Mouse (Mus musculus) kidney, postnatal 0 days (tissue): ENCODE results near the gene Tas2r143. TPM values are rescaled to one million over a fixed set of nuclear protein-coding genes. Genes with fewer than 3 reads are reported as not detected.

Experiments
- ATAC-seq: fragments of 200-750 bp; cut with Nextera tagmentation; replicated peaks from 2 replicates; pipeline ENCODE4 v1.8.0; 2017; ENCODE audit warnings: low read depth, moderate number of reproducible peaks, moderate TSS enrichment, moderate library complexity; ENCODE audit not compliant: low FRiP score
- DNase-seq: peaks from one replicate; pipeline ENCODE4 v3.0.0-alpha.2; 2016; ENCODE audit warnings: low spot score
- H3K27ac ChIP-seq: fragments of 300-500 bp; sonication (generic); 2 replicates; pipeline ENCODE4 v1.5.1; 2014; ENCODE audit warnings: mild to moderate bottlenecking
- H3K27me3 ChIP-seq: fragments of 300-500 bp; sonication (generic); 2 replicates; pipeline ENCODE4 v1.6.1; 2014; ENCODE audit warnings: low read length, mixed read lengths; ENCODE audit not compliant: insufficient read depth
- H3K36me3 ChIP-seq: fragments of 300-500 bp; sonication (generic); 2 replicates; pipeline ENCODE4 v1.6.1; 2014; ENCODE audit warnings: low read length, mixed read lengths; ENCODE audit not compliant: insufficient read depth
- H3K4me1 ChIP-seq: fragments of 300-500 bp; sonication (generic); replicated peaks from 2 replicates; pipeline ENCODE4 v1.6.1; 2014; ENCODE audit warnings: antibody characterized with exemption, low read length, mixed read lengths; ENCODE audit not compliant: insufficient read depth
- H3K4me2 ChIP-seq: fragments of 300-500 bp; sonication (generic); 2 replicates; pipeline ENCODE4 v1.6.1; 2014; ENCODE audit warnings: mild to moderate bottlenecking, low read length, moderate library complexity, mixed read lengths
- H3K4me3 ChIP-seq: fragments of 300-500 bp; sonication (generic); replicated peaks from 2 replicates; pipeline ENCODE4 v1.5.1; 2014; ENCODE audit warnings: low read depth, low read length
- H3K9ac ChIP-seq: fragments of 300-500 bp; sonication (generic); 2 replicates; pipeline ENCODE4 v1.6.1; 2014; ENCODE audit warnings: low read depth, low read length
- H3K9me3 ChIP-seq: fragments of 300-500 bp; sonication (generic); replicated peaks from 2 replicates; pipeline ENCODE4 v1.6.1; 2016; ENCODE audit warnings: low read length, inconsistent platforms, mixed read lengths
- CTCF ChIP-seq: IDR thresholded peaks from 2 replicates; pipeline ENCODE4 v1.5.1; 2016; ENCODE audit warnings: antibody characterized with exemption, low read depth, mild to moderate bottlenecking, moderate library complexity
- WGBS: fragments of 180-500 bp; shearing (Covaris S2); extraction: QIAGEN DNeasy Blood & Tissue Kit; methylation state at CpG from one replicate; pipeline ENCODE4 v1.1.7; 2014; 5-methylcytosine and 5-hydroxymethylcytosine counted together
- polyA plus RNA-seq: library from polyadenylated mRNA; unstranded; fragments of >200 nt; fragmentation: Nextera tagmentation; extraction: Ambion mirVana; gene quantifications from 2 replicates; pipeline ENCODE4 v1.2.1, GENCODE M21; 2015

Tas2r143 gene
- polyA plus RNA-seq, 1 experiment from 2014 or later: not detected

- Histone ChIP-seq H3K4me3 (no peak overlapping the region), H3K9ac (no peak overlapping the region), H3K27me3 (no peaks in the 10 kb centered on the region), H3K4me2 (no peak overlapping the region), H3K4me1 (peaks cover 5% of the 10 kb centered on the region; the same call in 1 of the 2 replicates), H3K27ac (no peak overlapping the region), H3K9me3 (no peaks in the 10 kb centered on the region), H3K36me3 (no peaks in the 10 kb centered on the region)
- DNase-seq: no peak
- no peak for ATAC-seq
- no peak for TF ChIP-seq CTCF
- 84% methylated on average over 5 of the region's 5 CpGs for WGBS
These were observed 16.7 kb upstream of the Tas2r143 start for GRCm38 (mm10) chr6:42383360-42383759.

GRCm38 (mm10) chr6:42385635-42386034 lies 14.4 kb upstream of the Tas2r143 start:
- H3K27me3 ChIP-seq: no peaks in the 10 kb centered on the region
- ATAC-seq (no peak), DNase-seq (no peak)
- no peak for TF ChIP-seq CTCF
- no peak overlapping the region for H3K4me3 ChIP-seq
- no peak overlapping the region for H3K9ac ChIP-seq
- no peaks in the 10 kb centered on the region for H3K36me3 ChIP-seq
- WGBS: 54% methylated on average over 4 of the region's 4 CpGs
- no peak overlapping the region for H3K4me2 ChIP-seq
- peaks cover 5% of the 10 kb centered on the region; the same call in 1 of the 2 replicates for H3K4me1 ChIP-seq
- H3K9me3 ChIP-seq: no peaks in the 10 kb centered on the region
- no peak overlapping the region for H3K27ac ChIP-seq

- Histone ChIP-seq H3K36me3 (no peaks in the 10 kb centered on the region), H3K4me2 (no peak overlapping the region), H3K27me3 (no peaks in the 10 kb centered on the region), H3K9me3 (no peaks in the 10 kb centered on the region), H3K27ac (no peak overlapping the region), H3K4me1 (no peaks in the 10 kb centered on the region; the same call in 1 of the 2 replicates), H3K9ac (no peak overlapping the region), H3K4me3 (no peak overlapping the region)
- DNase-seq: peak; percentile 77
- ATAC-seq: peak; percentile 76; the same call in 1 of the 2 replicates
- TF ChIP-seq CTCF: no peak
- WGBS: 18% methylated on average over 2 of the region's 2 CpGs
These were observed 8.2 kb upstream of the Tas2r143 start for GRCm38 (mm10) chr6:42391796-42392330.

- Histone ChIP-seq H3K9ac (no peak overlapping the region), H3K4me3 (no peak overlapping the region), H3K4me1 (no peaks in the 10 kb centered on the region; the same call in 1 of the 2 replicates), H3K4me2 (no peak overlapping the region), H3K27ac (peak overlapping the region; percentile 13; the same call in 1 of the 2 replicates), H3K27me3 (no peaks in the 10 kb centered on the region), H3K9me3 (no peaks in the 10 kb centered on the region), H3K36me3 (no peaks in the 10 kb centered on the region)
- TF ChIP-seq CTCF: no peak
- WGBS: 47% methylated on average over 9 of the region's 9 CpGs
- ATAC-seq (peak; percentile 47; the same call in 1 of the 2 replicates), DNase-seq (peak; percentile 75)
These were observed 3.9 kb upstream of the Tas2r143 start for GRCm38 (mm10) chr6:42395960-42396809.

- Histone ChIP-seq H3K4me3 (no peak overlapping the region), H3K4me1 (no peaks in the 10 kb centered on the region; the same call in 1 of the 2 replicates), H3K27ac (no peak overlapping the region), H3K9ac (no peak overlapping the region), H3K9me3 (no peaks in the 10 kb centered on the region), H3K4me2 (no peak overlapping the region), H3K27me3 (no peaks in the 10 kb centered on the region), H3K36me3 (no peaks in the 10 kb centered on the region)
- DNase-seq (no peak), ATAC-seq (no peak)
- no peak for TF ChIP-seq CTCF
- 63% methylated on average over 3 of the region's 3 CpGs for WGBS
These were observed 2.9 kb upstream of the Tas2r143 start for GRCm38 (mm10) chr6:42397041-42397657.

- 77% methylated on average over 3 of the region's 3 CpGs for WGBS
- DNase-seq: no peak
These were observed 1.8 kb upstream of the Tas2r143 start for GRCm38 (mm10) chr6:42398285-42398684.

More at GRCm38 (mm10) chr6:42398285-42398684, 1.8 kb upstream of the Tas2r143 start:
- Histone ChIP-seq H3K9me3 (no peaks in the 10 kb centered on the region), H3K27me3 (no peaks in the 10 kb centered on the region), H3K36me3 (no peaks in the 10 kb centered on the region), H3K9ac (no peak overlapping the region), H3K4me2 (no peak overlapping the region), H3K4me1 (no peaks in the 10 kb centered on the region; the same call in 1 of the 2 replicates), H3K4me3 (no peak overlapping the region), H3K27ac (no peak overlapping the region)
- no peak for TF ChIP-seq CTCF
- no peak for ATAC-seq
